Mouse (Mus musculus) neural tube, embryonic 14.5 days (tissue): ENCODE data around the gene Rpl27a. TPM values are rescaled to one million over a fixed set of nuclear protein-coding genes. Genes with fewer than 3 reads are reported as not detected.
A peak's percentile ranks its signal among the peaks of the same experiment; 100 is the strongest.

Experiments used
- ATAC-seq: fragments of 200-750 bp; cut with Nextera tagmentation; 2 replicates; pipeline ENCODE4 v1.8.0; 2017; ENCODE audit warnings: low read depth, mild to moderate bottlenecking, moderate TSS enrichment, moderate library complexity
- H3K27ac ChIP-seq: fragments of 300-500 bp; sonication (generic); 2 replicates; pipeline ENCODE4 v1.5.1; 2014; ENCODE audit warnings: low read depth, mild to moderate bottlenecking, control low read depth, low read length, moderate library complexity, mixed read lengths
- H3K27me3 ChIP-seq: fragments of 300-500 bp; sonication (generic); 2 replicates; pipeline ENCODE4 v1.6.1; 2014; ENCODE audit warnings: low read length; ENCODE audit not compliant: control insufficient read depth, insufficient read depth
- H3K36me3 ChIP-seq: fragments of 300-500 bp; sonication (generic); 2 replicates; pipeline ENCODE4 v1.6.1; 2014; ENCODE audit warnings: low read length, mixed read lengths; ENCODE audit not compliant: control insufficient read depth, insufficient read depth
- H3K4me1 ChIP-seq: fragments of 300-500 bp; sonication (generic); 2 replicates; pipeline ENCODE4 v1.6.1; 2014; ENCODE audit warnings: low read length; ENCODE audit not compliant: control insufficient read depth, insufficient read depth
- H3K4me2 ChIP-seq: fragments of 300-500 bp; sonication (generic); 2 replicates; pipeline ENCODE4 v1.6.1; 2014; ENCODE audit warnings: mild to moderate bottlenecking, low read depth, low read length, control low read depth
- H3K4me3 ChIP-seq: fragments of 300-500 bp; sonication (generic); 2 replicates; pipeline ENCODE4 v1.5.1; 2014; ENCODE audit warnings: low read depth, low read length, control low read depth, mixed read lengths
- H3K9ac ChIP-seq: fragments of 300-500 bp; sonication (generic); replicated peaks from 2 replicates; pipeline ENCODE4 v1.6.1; 2014; ENCODE audit warnings: low read depth, mild to moderate bottlenecking, control low read depth, low read length, mixed read lengths
- H3K9me3 ChIP-seq: fragments of 300-500 bp; sonication (generic); 2 replicates; pipeline ENCODE4 v1.6.1; 2016; ENCODE audit warnings: low read length; ENCODE audit not compliant: control insufficient read depth
- WGBS: fragments of 180-500 bp; shearing (Covaris S2); extraction: QIAGEN DNeasy Blood & Tissue Kit; methylation state at CpG from one replicate; pipeline ENCODE4 v1.1.7; 2014; 5-methylcytosine and 5-hydroxymethylcytosine counted together
- polyA plus RNA-seq: library from polyadenylated mRNA; unstranded; fragments of >200 nt; fragmentation: Nextera tagmentation; extraction: Ambion mirVana; gene quantifications from 2 replicates; pipeline ENCODE4 v1.2.1, GENCODE M21; 2014

Rpl27a gene
- polyA plus RNA-seq, 1 experiment from 2014 or later = 85.8 TPM

- WGBS = 75% methylated on average over 10 of the region's 10 CpGs
- Histone ChIP-seq H3K9ac (no peak overlapping the region), H3K9me3 (no peaks in the 10 kb centered on the region), H3K4me1 (no peaks in the 10 kb centered on the region), H3K36me3 (no peaks in the 10 kb centered on the region), H3K4me3 (no peak overlapping the region), H3K4me2 (no peak overlapping the region), H3K27me3 (no peaks in the 10 kb centered on the region), H3K27ac (0 out of 2 replicates have a peak overlapping the region, but pooled peaks have one; percentile 29)
- no peak for ATAC-seq
Measured at GRCm38 (mm10) chr7:109545255-109545993, 26.5 kb downstream of the Rpl27a start.

GRCm38 (mm10) chr7:109546186-109546585 is 27.2 kb downstream of the Rpl27a start:
- H3K27ac ChIP-seq = no peak overlapping the region
- no peaks in the 10 kb centered on the region for H3K36me3 ChIP-seq
- H3K9ac ChIP-seq = no peak overlapping the region
- WGBS = 94% methylated on average over 2 of the region's 2 CpGs
- H3K4me2 ChIP-seq = no peak overlapping the region
- no peaks in the 10 kb centered on the region for H3K27me3 ChIP-seq
- H3K9me3 ChIP-seq = no peaks in the 10 kb centered on the region
- ATAC-seq = no peak
- no peaks in the 10 kb centered on the region for H3K4me1 ChIP-seq
- H3K4me3 ChIP-seq = no peak overlapping the region

GRCm38 (mm10) chr7:109546726-109547125 is 27.8 kb downstream of the Rpl27a start:
- 94% methylated on average over 5 of the region's 5 CpGs for WGBS

GRCm38 (mm10) chr7:109559536-109559935 is 40.6 kb downstream of the Rpl27a start:
- H3K9me3 ChIP-seq = no peaks in the 10 kb centered on the region
- WGBS = 47% methylated on average over 6 of the region's 6 CpGs
- no peak for ATAC-seq
- no peak overlapping the region for H3K4me2 ChIP-seq
- H3K9ac ChIP-seq = no peak overlapping the region
- H3K4me1 ChIP-seq = no peaks in the 10 kb centered on the region
- no peak overlapping the region for H3K27ac ChIP-seq
- no peaks in the 10 kb centered on the region for H3K36me3 ChIP-seq
- H3K4me3 ChIP-seq = no peak overlapping the region
- H3K27me3 ChIP-seq = no peaks in the 10 kb centered on the region

More at GRCm38 (mm10) chr7:109546726-109547125, 27.8 kb downstream of the Rpl27a start:
- ATAC-seq = no peak
- Histone ChIP-seq H3K9me3 (no peaks in the 10 kb centered on the region), H3K9ac (no peak overlapping the region), H3K27me3 (no peaks in the 10 kb centered on the region), H3K36me3 (no peaks in the 10 kb centered on the region), H3K27ac (no peak overlapping the region), H3K4me1 (no peaks in the 10 kb centered on the region), H3K4me3 (no peak overlapping the region), H3K4me2 (no peak overlapping the region)

- Histone ChIP-seq H3K4me3 (no peak overlapping the region), H3K9me3 (no peaks in the 10 kb centered on the region), H3K4me2 (no peak overlapping the region), H3K27ac (no peak overlapping the region), H3K36me3 (no peaks in the 10 kb centered on the region), H3K9ac (no peak overlapping the region), H3K4me1 (no peaks in the 10 kb centered on the region), H3K27me3 (no peaks in the 10 kb centered on the region)
- ATAC-seq = no peak
- 62% methylated on average over 8 of the region's 8 CpGs for WGBS
Measured at GRCm38 (mm10) chr7:109561466-109562153, 42.7 kb downstream of the Rpl27a start.

GRCm38 (mm10) chr7:109562154-109562599 is 43.2 kb downstream of the Rpl27a start:
- WGBS = 72% methylated on average over 4 of the region's 4 CpGs
- no peak for ATAC-seq
- Histone ChIP-seq H3K4me2 (no peak overlapping the region), H3K27me3 (no peaks in the 10 kb centered on the region), H3K27ac (no peak overlapping the region), H3K4me1 (no peaks in the 10 kb centered on the region), H3K36me3 (no peaks in the 10 kb centered on the region), H3K9ac (no peak overlapping the region), H3K9me3 (no peaks in the 10 kb centered on the region), H3K4me3 (no peak overlapping the region)

GRCm38 (mm10) chr7:109562676-109563075 is 43.7 kb downstream of the Rpl27a start:
- H3K9ac ChIP-seq = no peak overlapping the region
- no peaks in the 10 kb centered on the region for H3K4me1 ChIP-seq
- no peaks in the 10 kb centered on the region for H3K27me3 ChIP-seq
- no peaks in the 10 kb centered on the region for H3K36me3 ChIP-seq
- 48% methylated on average over 5 of the region's 5 CpGs for WGBS
- no peaks in the 10 kb centered on the region for H3K9me3 ChIP-seq
- H3K4me2 ChIP-seq = no peak overlapping the region
- H3K4me3 ChIP-seq = no peak overlapping the region
- no peak for ATAC-seq
- no peak overlapping the region for H3K27ac ChIP-seq

GRCm38 (mm10) chr7:109563775-109564362 is 44.9 kb downstream of the Rpl27a start:
- Histone ChIP-seq H3K9me3 (no peaks in the 10 kb centered on the region), H3K4me1 (no peaks in the 10 kb centered on the region), H3K4me2 (no peak overlapping the region), H3K9ac (no peak overlapping the region), H3K27me3 (no peaks in the 10 kb centered on the region), H3K4me3 (no peak overlapping the region), H3K27ac (no peak overlapping the region), H3K36me3 (no peaks in the 10 kb centered on the region)
- 48% methylated on average over 4 of the region's 4 CpGs for WGBS
- ATAC-seq = no peak

GRCm38 (mm10) chr7:109566327-109566726 is 47.4 kb downstream of the Rpl27a start:
- no peak overlapping the region for H3K4me2 ChIP-seq
- no peaks in the 10 kb centered on the region for H3K4me1 ChIP-seq
- H3K36me3 ChIP-seq = no peaks in the 10 kb centered on the region
- no peak overlapping the region for H3K4me3 ChIP-seq
- H3K9ac ChIP-seq = no peak overlapping the region
- H3K9me3 ChIP-seq = no peaks in the 10 kb centered on the region
- no peak overlapping the region for H3K27ac ChIP-seq
- H3K27me3 ChIP-seq = no peaks in the 10 kb centered on the region
- ATAC-seq = no peak
